Mouse (Mus musculus): ENCODE data around the gene Tmx2. TPM values are rescaled to one million over a fixed set of nuclear protein-coding genes. Genes with fewer than 3 reads are reported as not detected.
"Not testable (repeated sequence)": the region's sequence is repeated elsewhere in the genome, so short reads cannot be mapped to it uniquely, and the experiment has no call there.

Gene Tmx2
- total RNA-seq (2021): 100 to 1,000 TPM; 232 to 252 TPM
- long read RNA-seq, transcript Tmx2-201 (8 exons, 1,977 nt): major isoform, 384 of 408 reads
- long read RNA-seq, partial matches to known transcripts: 3 of 408 reads
- long read RNA-seq, other reads (novel, unspliced or antisense): 18 of 408 reads

- DNase-seq (ENCODE audit: low spot score in 2 of 2): no peak
Observed at GRCm38 (mm10) chr2:84679016-84679415, at the start of gene Tmx2. Tmx2 (minus strand) TSS chr2:84679140.

DNA sequence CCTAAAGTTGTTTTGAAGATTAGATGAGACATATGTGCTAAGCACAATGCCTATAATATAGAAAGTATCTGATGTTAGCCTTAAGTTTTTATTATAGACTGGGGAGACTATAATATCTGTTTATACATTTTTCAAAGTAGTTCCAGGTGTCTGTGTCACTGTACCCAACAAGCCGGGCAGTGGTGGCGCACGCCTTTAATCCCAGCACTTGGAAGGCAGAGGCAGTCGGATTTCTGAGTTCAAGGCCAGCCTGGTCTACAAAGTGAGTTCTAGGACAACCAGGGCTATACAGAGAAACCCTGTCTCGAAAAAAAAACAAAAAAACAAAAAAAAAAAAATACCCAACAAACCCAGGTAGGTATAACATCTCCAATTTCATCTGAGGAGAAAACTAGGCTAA is 49.3 kb upstream of the Tmx2 start:
- not testable (repeated sequence) for DNase-seq (ENCODE audit: low spot score in 2 of 2)

GRCm38 (mm10) chr2:84727172-84727858 is 48.4 kb upstream of the Tmx2 start, which contains the start of gene Clp1:
Clp1 (minus strand) TSS chr2:84727350.
- peak; percentile 93 to 99 for DNase-seq (ENCODE audit: low spot score in 2 of 2)

DNA sequence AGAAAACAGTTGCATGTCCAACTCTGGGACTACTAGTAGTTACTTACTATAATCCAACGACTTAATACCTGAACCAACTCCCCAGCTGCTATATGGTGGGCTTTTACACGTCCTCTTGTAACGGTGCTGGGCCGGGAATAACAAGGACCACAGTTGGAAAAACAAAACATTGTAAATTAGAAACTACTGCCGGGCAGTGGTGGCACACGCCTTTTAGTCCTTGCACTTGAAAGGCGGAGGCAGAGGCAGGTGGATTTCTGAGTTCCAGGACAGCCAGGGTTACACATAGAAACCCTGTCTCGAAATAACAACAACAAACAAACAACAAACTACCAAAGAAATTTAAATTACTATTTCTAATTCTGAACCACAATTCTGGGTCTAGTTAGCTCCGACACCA is 47.8 kb upstream of the Tmx2 start:
- DNase-seq (ENCODE audit: low spot score in 2 of 2): no peak

DNA sequence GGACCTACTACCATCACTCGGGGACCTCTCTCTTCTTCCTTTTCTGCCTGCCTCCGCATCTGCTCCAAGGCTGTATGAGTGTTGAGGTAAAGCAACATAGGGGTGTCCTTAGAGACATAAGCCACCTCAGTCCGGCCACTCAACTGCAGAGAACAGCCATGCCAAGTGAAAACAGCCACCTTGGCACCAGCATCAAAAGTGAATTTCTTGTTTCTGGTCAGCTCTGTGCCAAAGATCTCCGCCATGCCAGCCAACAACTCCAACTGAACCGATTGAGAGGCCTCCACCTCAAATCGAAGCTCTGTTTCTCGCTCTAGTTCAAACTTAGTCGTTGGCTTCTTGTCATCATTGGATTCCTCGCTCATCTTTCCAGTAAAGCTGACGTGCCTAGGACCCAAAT is 46.8 kb upstream of the Tmx2 start:
- DNase-seq (ENCODE audit: low spot score in 2 of 2): no peak

- DNase-seq (ENCODE audit: low spot score in 2 of 2): no peak
Observed at GRCm38 (mm10) chr2:84723856-84724255, 44.9 kb upstream of the Tmx2 start.

DNA sequence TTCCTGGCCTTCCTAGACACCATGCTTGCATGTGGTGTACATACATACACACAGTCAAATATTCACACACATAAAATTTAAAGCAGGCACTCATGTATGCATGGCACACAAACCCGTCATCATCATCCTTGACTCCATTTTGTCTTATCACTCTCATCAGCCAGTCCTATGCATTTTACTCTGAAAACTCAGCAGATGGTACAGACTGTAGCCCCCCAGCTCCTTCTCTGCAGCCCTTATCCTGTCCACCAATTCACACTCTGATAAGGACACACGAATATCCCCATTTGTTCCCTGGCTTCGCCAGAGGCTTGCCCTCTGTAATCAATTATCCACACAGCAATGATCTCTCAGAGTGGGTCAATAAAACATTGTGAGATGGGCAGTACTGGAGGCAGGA is 42.2 kb upstream of the Tmx2 start:
- DNase-seq (ENCODE audit: low spot score in 2 of 2): no peak

DNA sequence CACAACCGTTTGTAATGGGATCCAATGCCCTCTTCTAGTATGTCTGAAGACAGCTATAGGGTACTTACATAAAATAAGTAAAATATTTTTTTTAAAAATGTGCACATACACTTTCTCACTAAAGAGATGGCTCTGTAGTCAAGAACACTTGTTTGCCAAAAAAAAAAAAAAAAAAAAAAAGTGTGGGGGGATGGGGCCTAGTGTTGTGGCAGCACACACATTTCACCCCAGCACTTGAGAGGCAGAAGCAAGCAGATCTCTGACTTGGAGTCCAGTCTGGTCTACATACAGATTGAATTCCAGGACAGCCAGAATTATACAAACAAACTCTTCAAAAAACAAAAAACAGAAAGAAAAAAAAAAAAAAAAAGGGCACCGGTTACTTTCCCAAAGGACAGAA is 41.8 kb upstream of the Tmx2 start:
- DNase-seq (ENCODE audit: low spot score in 2 of 2): no peak

DNA sequence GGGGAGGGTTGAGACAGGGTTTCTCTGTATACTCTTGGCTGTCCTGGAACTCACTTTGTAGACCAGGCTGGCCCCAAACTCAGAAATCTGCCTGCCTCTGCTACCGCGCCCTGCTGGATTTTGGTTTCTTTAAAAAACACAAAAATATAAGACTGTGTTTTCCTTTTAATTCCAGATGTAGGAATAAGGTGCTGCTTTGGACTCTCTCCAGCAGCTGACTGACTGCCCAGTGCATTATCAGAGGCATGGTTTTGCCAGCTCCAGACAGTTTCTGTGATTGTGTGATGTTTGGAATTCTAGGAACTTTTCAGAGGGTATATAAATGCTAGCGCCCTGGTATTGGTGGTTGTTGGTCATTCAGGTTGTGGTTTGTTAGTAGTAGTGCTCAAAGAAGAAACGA is 38.4 kb upstream of the Tmx2 start:
- DNase-seq (ENCODE audit: low spot score in 2 of 2): no peak

DNA sequence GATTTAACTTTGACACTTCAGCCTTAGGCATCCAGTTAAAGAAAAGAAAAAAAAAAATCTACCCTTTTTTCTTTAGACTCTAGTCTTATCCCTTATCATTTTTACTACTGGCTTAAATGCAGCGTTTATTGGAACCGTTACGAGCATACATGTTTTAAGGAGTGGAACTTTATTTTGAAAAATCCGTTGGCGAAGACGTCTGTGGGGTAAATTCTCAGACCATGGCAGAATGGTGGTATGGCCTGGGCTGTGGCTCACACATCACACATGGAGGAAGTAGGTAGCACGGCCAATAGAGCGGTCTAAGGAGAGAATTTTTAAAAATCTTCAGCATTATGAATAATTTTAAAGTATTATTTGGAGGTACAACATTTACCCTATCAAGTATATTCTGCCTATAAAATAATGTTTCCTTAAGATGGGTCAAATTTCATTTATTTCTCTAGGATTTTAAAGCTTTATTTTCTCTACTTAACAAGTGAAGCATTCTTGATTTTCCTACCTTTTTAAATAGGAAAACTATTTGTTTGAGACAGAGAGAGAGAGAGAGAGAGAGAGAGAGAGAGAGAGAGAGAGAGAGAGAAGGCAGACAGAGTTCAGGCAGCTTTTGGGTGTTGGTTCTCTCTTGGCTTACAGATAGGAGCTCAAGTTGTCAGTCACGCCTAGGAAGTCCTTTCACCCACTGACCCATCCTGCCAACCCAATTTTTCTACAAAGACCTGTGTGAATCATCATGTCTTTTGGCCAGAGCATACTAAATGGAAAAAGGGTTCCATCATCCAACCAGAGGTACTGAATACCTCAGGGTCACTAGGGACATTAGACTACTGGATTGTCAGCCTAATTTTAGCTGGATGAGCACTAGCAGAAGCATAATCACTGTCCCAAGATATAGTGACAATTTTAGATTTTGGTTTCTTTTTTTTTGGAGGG is 37.7 kb upstream of the Tmx2 start:
- no peak for DNase-seq (ENCODE audit: low spot score in 2 of 2)

GRCm38 (mm10) chr2:84715562-84716361 is 36.8 kb upstream of the Tmx2 start:
- DNase-seq (ENCODE audit: low spot score in 2 of 2): peak in 1 of 2 experiments; percentile 77

GRCm38 (mm10) chr2:84714811-84715561 is 36.0 kb upstream of the Tmx2 start, which contains the start of gene Zdhhc5:
Zdhhc5 (minus strand) TSS chr2:84715180.
- peak; percentile 97 to 99 for DNase-seq (ENCODE audit: low spot score in 2 of 2)

DNA sequence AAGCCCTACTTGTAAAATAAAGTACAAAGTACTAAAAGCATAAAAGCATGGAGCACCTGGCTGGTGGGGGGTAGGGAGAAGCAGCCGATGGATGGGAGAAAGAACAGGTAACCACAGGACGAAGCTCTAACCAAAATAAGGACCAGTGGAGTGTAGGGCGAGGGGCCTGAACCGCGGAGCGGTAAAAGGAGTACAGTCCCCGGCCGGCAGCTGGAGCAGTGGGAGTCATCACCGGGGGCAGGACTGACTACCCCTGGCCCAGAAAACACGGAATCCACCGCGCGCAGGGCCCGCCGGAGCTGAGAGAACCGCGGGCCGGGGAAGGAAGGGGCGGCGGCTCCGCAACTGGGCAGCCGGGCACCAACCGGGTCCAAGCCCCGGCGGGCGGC is 35.5 kb upstream of the Tmx2 start:
- no peak for DNase-seq (ENCODE audit: low spot score in 2 of 2)

DNA sequence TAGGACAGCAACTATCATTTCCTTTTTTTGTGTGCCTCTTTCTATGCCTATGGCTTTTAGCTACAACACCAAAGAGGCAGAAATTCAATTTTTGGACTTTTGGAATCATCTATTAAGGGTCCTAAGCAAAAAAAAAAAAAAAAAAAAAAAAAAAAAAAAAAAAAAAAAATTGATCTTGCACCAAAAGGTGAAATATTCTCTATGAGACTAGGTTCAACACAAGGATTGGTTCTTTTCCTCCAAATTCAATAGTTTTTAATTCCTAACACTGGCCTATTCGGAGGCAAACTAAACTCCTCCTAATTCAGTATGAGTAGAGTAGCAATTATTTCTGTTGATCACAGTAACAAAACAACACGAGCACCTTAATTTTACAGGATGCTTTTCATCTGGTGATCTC is 33.0 kb upstream of the Tmx2 start:
- DNase-seq (ENCODE audit: low spot score in 2 of 2): no peak

DNA sequence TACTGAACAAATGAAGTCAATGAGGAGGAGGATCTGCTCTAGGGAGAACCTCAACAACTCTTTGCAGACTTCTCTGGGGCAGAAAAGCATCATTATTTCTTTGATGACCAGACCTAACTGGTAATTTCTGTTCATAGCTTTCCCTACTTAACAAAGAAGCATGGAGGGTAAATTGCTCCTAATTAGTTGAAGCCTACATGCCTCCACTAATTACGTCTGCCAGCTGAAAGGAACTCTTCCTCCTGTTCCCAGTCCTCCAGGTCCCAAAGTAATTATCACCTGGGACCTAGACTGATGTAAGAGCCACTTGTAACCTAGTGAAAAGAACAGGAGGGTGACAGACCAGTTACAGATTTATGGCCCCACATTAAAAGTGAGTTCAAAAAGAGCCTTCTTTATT is 28.6 kb upstream of the Tmx2 start:
- DNase-seq (ENCODE audit: low spot score in 2 of 2): no peak

GRCm38 (mm10) chr2:84705295-84705694 is 26.4 kb upstream of the Tmx2 start:
- DNase-seq (ENCODE audit: low spot score in 2 of 2): no peak

GRCm38 (mm10) chr2:84704329-84704728 is 25.4 kb upstream of the Tmx2 start:
- DNase-seq (ENCODE audit: low spot score in 2 of 2): no peak

DNA sequence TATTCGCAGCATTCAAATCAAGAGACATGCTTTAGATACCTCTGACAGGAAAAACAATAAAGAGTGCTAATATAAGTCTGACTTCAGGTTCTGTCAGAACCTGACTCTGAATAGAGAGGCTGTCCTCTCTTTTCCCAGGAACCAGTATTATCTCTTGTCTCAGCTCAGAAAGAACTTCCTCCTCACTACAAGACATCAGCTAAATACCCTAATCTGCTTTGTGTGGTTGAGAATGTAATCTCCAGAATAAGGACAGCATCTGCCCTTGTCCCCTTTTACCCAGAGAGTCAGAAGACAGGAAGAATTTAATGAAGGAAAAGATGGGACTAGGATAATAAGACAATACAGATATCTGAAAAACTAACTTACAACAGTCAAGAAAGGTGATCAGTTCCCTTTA is 24.6 kb upstream of the Tmx2 start:
- DNase-seq (ENCODE audit: low spot score in 2 of 2): no peak

- no peak for DNase-seq (ENCODE audit: low spot score in 2 of 2)
Observed at GRCm38 (mm10) chr2:84695007-84695695, 16.2 kb upstream of the Tmx2 start.

DNA sequence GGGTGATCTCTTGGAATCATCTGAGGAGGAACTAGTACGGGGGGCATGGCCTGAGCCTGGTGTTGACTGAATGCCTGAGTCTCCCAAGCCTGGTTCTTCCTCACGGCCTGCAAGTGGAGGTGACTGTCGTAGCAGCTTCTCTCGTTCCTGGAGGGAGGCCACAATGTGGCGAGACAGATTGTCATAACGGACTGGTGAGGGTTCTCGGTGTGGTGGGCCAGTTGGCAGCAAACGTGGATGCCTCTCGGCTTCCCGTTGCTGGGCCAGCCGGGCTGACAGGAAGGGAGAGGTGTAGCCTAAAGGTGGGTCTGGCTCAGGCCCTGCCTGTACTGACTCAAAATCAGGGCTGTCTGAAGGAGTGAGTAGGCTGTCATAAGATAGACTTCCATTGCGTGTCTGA is 11.1 kb upstream of the Tmx2 start:
- DNase-seq (ENCODE audit: low spot score in 2 of 2): no peak
